Mouse (Mus musculus) right cerebral cortex, postnatal 14 days (tissue): ENCODE data around the gene Rfc3.
"Not testable (repeated sequence)": the region's sequence is repeated elsewhere in the genome, so short reads cannot be mapped to it uniquely, and the experiment has no call there.

Source experiments
- DNase-seq: peaks from one replicate; pipeline ENCODE4 v3.0.0; 2022

Gene Rfc3

DNA sequence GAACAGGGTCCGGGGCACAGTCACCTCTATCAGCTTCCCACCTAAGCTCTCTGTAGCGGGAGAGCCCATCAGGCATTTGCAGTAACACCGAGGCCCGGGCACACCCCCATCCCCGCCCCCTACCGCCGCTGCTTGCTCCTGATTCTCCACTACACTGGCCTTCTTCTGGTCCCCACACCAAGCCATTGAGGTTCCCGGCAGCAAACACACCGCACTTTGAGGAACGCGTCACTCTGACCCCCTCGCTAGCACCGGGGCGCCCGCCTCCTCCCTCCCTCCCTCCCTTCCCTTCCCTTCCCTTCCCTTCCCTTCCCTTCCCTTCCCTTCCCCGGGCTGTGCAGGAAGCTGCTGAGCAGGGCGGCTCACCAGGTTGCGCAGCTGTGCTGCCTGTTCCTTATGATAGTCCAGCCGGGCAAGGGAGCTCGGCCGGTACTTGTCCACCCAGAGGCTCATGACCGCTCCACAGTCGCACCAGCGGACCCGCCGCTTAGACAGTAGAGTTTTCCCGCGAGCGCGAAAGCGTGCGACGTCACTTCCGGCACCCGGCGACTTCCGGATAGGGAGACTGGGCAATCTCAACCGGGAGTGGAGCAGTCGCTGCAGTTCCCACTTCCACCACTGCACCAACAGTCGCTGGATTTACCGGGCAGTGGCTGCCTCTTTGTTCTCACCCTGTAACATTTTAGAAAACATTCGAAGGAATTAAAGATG lies at the start of gene Rfc3:
TSS of gene Rfc3 (minus strand) at position 543 of the 711 bp plus-strand sequence.
- peak; percentile 97 for DNase-seq

DNA sequence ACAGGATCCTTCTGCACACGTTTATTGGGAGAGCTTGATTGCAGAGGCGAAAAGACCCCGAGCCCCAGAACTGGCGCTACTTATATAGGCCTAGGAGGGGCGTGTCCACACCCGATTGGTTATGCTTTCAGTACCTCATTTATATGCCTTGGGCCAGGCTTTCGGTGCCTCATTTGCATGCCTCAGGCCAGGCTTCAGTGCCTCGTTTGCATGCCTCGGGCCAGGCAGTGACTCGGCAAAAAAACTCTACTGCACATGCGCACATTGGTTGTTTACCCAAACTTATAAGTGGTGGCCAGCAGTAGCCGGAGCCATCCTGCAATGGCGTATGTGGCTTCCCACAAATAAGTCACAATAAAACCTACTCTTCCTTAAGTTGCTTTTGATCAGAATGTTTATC lies 42.6 kb upstream of the Rfc3 start:
- not testable (repeated sequence) for DNase-seq

DNA sequence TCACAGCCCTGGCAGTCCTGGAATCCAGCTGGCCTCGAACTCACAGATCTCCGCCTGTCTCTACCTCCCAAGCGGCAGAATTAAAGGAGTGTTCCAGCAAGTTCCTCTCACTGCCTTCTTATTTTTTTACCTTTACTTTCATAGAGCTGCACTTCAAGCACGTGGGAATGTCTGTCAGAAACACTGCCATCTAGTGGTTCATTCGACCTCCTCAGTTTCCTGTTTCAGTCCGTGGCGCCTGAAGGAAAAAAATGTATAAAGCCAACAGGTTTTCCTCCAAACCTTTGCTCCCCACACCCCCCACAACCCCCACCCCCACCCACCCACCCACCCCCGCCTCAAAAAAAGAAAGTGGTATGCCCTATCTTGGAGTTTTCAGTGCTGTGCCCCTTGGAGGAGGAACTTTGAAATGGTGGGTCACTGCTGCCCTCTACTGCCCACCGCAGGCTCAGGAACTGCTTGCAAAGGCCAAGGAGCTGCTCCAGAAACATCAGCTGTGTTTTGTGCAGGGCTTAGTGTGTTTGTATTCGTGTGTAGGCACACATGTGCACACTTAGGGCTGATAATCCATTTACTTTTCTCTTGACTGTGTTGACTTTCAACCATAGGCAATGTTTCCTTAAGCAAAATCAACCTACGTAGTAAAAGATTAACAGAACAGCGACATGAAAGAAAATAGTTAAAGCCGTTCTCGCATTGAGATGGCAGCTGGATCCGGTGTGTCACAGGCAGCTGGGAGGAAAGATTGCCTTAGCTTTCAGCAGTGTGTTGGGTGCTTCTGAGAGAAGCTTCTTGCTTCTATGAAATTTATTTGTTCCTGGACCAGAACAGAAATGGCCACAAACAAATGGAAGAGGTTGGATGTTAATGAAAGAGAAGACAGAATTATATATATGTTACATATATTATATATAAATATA lies 35.8 kb upstream of the Rfc3 start:
- DNase-seq: peak; percentile 78

DNA sequence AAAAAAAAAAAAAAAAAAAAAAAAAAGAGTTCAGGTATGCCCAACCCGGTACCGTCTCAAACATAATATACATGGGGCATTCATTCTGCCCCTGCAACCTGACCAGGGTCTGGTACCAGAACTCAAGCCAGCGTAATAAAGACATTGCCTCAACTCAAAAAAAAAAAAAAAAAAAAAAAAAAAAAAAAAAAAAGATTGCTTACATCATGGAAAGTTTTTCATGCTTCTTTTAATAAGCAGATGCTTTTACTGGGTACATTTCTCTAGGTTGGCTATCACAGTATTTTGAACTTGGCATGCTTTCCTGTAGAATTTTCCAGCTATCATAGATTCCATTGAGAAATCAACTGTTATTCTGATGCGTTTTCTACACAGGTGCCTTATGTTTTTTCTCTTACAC lies 11.2 kb upstream of the Rfc3 start:
- no peak for DNase-seq

DNA sequence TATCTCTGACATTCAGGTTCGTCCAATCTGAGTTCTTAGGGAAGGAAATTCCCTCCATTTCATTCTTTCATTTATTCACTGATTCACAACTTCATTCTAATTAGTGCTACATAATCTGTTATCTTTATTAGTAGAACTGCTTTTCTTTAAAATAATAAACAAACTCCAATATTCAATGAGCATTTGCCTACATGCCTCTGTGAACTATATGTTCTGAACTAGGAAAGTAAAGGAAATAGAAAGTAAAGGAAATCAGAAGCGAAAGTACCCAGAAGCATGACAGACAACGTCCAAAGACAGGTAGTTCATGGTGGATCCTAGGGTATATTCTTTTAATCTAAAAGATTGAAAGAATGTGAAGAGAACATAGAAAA lies 356 bp upstream of the Rfc3 start:
- no peak for DNase-seq

DNA sequence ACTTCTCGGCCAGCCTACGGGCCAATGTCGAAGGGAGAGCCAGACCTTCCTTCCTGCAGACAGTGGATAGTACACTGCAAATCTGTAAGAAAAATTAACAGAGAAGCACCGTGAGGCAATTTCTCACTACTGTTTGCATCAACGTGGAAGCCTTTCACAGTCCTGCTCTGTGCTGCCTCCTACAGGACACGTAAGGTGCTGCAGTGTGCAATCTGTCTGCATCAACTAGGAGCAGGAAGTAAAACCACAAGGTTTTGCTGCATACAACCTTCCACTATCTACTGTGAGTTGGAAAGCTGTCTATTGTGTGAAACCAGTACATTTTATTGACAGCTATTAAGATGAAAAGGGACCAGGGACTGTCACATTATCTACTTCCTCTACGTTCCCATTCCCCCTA lies 6.2 kb downstream of the Rfc3 start:
- no peak for DNase-seq

DNA sequence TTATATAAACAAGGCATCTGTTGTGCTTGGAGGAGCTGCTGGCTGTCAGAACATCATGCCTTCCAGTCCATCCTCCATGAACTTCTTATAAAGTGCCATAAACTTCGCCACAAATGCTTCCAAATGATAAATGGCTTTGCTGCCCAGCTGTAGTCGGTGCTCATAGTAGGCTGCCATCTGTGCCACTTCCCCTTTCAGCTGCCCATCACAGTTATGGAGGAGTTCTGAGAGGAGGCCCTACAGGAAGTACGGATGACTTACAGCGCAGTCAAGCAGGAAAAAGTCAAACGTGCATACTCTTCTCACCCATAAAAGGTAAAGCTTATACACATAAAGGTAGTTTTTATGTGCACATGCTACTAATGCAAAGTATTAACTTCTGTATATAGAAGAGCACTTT lies 8.2 kb downstream of the Rfc3 start:
- no peak for DNase-seq

DNA sequence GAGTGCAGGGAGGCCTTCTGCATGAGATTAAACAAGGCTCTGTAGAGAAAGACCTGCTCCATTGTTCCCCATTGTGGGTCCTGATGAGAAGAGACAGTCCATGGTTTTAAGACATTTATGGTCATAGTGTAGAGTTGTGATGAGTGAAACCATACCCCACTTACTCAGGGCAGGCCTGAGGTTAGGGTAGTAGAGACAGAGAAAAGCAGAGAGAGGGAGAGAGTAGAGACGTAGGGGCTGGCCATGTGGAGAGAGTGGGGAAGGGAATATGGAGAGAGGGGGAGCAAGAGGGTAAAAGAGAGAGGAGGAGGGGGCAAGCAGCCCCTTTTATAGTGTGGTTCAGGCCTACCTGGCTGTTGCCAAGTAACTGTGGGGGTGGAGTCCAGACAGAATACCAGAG lies 8.9 kb downstream of the Rfc3 start:
- DNase-seq: no peak

DNA sequence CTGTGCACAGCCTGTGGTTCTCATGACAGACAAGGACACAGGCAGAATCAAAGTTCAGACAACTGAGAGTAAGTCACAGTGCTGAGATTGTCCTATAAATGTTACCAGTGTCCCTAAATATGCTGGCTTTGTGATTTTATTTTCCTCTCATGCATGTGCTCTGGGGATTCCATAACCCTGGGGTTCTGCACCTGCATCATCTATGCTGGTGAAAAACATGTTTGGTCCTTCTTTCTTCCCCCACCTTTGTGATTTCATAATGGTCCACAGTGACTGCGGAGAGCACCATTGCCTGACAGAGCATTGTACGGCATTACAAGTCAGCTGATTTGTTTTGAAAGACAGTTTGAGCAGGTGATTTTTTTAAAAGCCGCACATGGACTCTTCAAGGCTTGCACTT lies 45.1 kb downstream of the Rfc3 start, which contains the start of gene Vmn2r18:
TSS of gene Vmn2r18 (minus strand) at position 101 of the 400 bp plus-strand sequence.
- no peak for DNase-seq

DNA sequence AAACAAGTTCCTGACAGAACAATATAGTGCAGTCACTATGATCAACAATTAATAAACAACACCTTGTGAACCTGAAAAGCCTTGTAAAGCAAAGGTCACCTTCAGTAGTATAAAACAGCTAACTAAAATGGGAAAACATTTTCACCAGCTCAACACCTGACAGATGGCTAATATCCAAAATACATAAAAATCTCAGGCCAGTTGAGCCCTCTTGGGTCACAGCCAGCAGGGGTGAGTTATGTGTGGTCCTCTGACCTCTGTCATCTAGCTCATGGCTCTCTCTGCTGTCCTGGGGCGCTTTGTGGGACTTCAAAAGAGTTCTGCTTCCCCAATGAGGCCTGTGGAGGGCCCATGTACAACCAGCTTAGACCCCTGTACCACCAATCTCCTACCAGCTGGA lies 49.3 kb downstream of the Rfc3 start:
- DNase-seq: no peak
